Mouse (Mus musculus) lung, postnatal 10 days (tissue): ENCODE data around the gene Mex3d.
A peak's percentile ranks its signal among the peaks of the same experiment; 100 is the strongest.

ENCODE experiments used
- DNase-seq: peaks from one replicate; pipeline ENCODE4 v3.0.0; 2021

Gene Mex3d

GRCm38 (mm10) chr10:80407924-80408323, 20.5 kb upstream of the Mex3d start:
- DNase-seq: no peak

DNA sequence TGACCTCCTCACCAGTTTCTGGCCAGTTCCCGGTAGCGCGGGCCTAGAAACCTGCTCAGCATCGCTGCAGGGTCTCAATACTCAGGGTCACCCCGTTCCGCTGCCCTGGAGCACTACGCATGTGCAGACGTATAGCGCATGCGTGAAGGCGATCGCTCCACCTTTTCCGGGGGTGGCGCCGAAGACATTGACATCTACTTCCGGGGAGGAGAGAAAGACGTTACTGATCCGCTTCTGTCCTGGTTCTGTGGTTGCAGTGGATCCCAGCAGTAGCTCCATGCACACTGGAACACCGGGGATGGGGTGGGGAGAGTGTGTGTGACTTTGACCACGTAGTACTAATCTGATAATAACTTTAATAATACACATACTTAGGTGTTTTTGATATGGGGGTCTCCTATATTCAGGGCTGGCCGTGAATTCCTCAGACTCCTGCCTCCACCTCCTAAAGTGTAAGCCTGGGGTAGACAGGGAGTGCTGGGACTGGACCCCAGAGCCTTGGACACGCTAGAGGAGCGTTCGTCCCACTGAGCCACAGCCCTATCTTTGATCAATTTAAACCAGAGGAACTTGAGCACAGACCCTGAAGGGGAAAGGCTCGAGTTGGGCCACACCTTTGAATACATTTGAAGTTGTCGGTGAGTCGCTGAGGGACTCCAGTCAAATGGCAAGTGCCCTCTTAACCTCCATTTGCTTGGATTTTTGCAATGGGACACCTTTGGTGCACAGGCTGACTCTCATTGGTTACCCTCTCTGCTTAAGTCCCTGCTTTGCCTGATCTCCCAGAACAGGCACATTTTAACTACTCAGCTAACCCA, 19.4 kb upstream of the Mex3d start, which contains the start of gene Uqcr11:
Uqcr11 (minus strand) TSS at position 147 of the 818 bp plus-strand sequence.
- DNase-seq: peak; percentile 96

- DNase-seq: no peak
Measured at GRCm38 (mm10) chr10:80405481-80406173, 18.2 kb upstream of the Mex3d start.

GRCm38 (mm10) chr10:80403044-80403692, 15.7 kb upstream of the Mex3d start:
- DNase-seq: peak; percentile 48

DNA sequence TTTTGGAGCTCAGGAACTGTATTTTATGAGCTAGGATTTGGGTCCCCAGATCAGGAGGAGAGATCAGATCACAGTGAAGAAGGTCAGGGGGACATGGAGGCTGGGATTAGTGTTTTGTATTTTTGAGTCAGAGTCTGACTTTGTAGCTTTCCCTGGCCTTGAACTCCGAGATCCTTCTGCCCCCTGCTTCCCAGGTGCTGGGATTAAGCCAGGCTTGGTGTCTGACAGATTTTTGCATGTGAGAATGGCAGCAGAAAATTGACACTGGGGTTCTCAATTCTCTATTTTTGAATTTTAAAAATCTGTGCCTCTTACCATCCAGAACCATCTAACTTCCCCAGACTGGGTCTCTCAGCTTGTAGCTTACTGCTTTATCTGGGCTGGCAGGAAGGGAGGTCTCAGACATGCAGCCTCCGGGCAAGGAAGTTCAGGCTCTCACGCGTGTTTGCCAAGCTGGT, 13.3 kb upstream of the Mex3d start:
- no peak for DNase-seq

GRCm38 (mm10) chr10:80399973-80400703, 12.7 kb upstream of the Mex3d start:
- no peak for DNase-seq

DNA sequence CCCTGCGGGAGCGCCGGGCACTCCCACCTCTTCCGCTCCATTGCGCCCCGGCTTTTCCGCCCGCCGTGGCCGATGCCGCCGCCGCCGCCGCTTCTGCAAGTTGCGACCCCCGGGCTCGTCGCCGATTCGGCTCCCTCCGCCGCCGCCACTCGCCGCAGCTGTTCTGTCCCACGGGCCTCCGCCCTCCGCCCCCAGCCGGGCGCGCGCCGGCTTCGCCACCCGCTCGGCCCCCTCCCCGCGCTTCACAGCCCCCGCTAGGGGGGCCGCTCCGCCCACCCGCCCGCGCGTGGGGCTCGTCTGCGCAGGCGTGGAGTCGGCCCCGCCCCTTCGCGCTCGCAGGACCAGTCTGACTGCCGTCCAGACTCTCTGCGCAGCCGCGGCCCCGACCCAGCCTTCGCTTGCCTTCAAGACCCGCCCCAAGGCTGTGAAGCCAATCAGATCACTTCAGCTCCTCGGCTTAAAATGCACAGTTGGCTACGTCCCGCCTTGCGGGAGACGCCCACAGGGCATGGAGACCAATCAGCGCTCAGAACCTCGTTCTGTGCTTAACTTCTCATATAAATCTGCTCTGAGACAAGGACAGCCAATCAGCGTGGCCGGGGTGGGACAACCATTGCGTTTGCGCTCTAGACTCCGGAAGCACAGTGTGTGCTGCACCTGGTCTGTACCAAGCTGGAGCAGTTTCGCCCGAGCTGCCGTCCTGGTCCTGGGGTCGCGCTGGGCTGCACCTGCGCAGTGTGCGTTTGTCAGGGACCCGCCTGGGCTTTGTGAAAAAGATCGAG, 11.9 kb upstream of the Mex3d start, which contains the start of gene Mbd3:
Mbd3 (minus strand) TSS at position 360 of the 782 bp plus-strand sequence.
- peak; percentile 100 for DNase-seq

GRCm38 (mm10) chr10:80398719-80399190, 11.3 kb upstream of the Mex3d start:
- DNase-seq: peak; percentile 99

GRCm38 (mm10) chr10:80398174-80398535, 10.7 kb upstream of the Mex3d start:
- no peak for DNase-seq

GRCm38 (mm10) chr10:80397524-80398173, 10.2 kb upstream of the Mex3d start:
- DNase-seq: no peak

DNA sequence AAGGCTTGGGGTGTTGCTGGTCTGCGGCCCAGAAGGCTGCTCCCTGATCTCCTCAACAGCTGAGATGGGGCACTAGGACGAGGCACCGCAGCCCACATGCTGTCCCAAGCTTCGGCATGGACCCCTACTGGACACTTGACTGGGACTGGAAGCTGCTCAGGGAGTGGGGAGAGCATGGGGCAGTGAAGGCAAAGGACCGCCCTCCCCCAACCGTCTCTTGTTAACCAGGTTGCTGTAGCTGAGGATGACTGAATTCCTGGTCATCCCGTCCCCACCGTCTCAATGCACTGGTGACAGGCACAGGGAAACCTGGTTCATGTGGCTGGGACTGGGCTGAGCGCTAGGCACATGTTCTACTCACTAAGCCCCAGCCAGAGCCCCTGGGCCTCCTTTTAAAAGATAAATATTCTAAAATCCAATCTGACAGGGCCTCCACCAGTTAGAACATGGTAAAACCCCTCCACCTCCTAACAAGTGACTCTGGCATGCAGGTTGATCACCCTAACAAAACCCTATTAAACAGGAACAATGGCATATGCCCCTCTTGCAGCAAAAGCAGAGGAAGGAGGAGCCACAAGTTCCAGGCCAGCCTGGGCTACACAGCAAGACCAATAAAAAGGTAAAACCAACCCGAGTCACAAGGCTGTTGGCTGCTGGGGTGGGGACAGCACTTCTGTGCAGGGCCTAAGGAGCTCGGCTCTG, 9.5 kb upstream of the Mex3d start:
- DNase-seq: no peak

DNA sequence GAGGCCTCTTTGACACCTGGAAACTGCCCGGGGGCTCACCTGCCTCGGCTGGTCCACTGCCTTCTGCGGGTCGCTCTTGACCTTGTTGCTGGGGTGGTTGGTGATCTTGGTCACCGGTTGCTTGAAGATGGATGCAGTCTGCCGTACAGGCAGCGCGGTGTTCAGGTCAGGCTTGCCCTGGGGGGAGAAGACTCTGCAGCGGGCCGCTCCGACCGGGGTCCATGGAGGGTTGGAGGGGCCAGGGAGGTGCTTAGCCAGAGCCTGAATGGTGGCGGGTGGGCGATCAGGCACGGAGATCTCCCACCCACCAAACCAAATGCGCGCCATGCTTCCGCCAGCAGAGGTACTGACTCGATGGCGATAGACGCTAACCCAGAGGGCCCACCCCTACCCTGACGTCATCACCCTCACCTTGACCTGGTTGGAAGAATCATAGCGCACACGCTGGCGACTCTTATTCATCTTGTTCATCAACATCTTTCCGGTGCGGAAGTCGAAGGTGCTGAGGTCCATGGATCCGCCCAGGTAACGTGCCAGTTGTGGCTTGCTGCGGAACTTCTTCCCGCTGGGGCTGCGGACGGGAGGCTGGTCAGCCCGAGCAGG, 7.7 kb upstream of the Mex3d start:
- no peak for DNase-seq

DNA sequence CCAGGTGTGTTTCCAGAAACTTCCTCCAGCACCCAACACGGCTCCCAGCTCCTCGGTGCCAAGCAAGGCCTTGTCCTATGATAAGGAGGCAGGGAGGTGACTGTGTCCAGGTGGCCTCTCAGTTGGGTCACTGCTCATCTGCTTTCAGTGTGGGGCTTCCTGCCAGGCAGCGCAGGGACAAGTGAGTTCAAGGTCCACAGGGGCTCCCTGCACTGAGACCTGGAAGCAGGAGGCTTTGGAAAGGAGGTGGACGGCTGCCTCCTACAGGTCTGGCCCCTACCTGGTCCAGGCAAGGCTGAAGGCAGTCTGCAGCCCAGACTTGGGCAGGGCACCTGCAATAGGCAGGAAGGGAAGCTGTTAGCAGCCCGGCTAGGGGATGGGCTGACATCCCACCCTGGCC, 5.2 kb upstream of the Mex3d start:
- no peak for DNase-seq

DNA sequence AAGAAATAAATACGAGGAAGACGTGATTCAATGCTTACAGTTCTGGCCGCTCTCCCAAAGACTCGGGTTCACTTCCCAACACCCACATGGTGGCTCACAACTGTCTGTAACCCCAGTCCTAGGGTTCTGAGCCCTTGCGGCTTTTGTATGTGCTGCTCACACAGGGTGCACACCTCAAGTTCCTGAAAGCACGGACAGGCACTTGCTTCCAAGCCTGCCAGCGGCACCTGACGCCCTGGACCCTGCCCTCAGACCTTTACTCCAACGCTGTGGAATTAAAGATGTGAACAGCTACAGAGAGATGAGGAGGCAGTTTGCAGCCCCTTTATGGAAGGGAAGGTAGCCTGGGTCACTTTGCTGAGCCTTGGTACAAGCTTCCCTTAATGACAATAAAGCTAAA, 3.2 kb upstream of the Mex3d start:
- no peak for DNase-seq

DNA sequence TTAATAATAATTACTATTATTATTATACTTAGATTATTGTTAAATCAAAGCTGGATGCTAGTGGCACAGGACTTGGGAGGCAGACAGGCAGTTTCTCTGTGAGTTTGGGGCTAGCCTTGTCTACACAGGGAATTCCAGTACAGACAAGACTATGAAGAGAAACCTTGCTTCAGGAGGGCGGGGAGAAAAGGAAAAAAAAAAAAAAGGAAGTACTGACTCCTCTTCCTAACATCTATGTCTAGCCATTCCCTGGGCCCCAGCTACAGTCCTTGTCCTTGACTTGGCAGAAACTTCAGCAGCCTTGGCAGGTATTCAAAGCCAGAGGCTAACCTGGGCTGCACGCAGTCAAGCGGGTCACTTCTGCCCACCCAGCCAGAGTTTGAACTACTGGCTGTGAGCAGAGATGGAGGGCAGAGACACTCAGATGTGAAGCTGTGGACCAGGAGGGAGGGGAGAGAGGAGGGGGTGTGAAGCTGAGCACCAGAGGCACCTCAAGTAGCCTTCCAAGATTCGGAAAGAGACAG, 1.8 kb upstream of the Mex3d start:
- no peak for DNase-seq

DNA sequence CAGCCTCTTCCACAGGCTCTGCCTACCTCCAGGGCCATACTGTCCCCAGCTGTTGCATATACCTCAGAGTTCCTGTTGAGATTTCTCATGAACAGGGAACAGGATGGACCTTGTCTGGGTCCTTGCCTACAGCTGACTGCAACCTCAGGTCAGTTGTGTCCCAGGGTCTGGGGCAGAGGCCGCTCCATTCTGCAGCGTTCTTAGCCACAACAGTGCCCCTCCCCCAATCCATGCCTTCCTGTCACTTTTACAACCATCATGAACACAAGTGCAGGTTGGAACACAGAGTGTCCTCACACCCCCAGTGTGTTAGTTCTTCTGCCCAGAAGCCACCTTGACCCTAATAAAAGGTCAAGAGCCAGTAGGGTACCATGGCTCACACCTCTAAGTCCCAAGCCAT, 1.3 kb upstream of the Mex3d start:
- no peak for DNase-seq

DNA sequence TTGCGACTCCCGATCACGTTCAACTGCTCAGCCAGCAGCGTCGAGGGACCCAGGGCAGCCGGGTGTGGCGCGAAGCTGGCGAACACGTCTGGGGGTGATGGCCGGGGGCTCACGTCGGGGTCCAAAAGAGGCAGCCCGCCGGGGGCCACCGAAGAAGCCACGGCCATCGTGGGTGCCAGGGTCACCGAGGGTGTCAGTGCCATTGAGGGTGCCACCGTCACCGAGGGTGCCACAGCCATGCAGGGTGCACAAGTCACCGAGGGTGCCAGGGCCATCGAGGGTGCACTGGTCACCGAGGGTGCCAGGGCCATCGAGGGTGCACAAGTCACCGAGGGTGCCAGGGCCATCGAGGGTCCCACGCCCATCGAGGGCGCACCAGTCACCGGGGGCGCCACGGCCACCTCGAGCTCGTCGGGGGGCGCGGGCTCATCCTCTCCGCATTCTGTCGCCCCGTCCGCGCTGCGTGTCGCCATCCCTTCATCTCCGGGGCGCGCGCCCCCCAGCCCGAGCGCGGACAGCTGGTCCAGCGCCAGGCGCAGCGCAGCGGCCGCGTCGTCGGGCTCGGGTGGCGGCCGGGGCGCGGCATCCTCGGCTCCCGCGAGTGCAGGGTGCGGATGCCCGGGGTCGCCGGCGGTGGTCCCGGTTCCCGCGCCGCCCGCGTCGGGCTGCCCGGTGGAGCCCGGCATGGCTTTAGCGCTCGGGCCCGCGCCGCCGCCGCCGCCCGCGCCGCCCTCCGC, 556 bp downstream of the Mex3d start:
- DNase-seq: peak; percentile 51

- peak; percentile 76 for DNase-seq
Measured at GRCm38 (mm10) chr10:80385811-80386734, 1.4 kb downstream of the Mex3d start.
